Mouse (Mus musculus) heart, embryonic 11.5 days (tissue): ENCODE measurements at regions not wholly inside any gene's neighbourhood (a gene's known extent, or its start where the extent isn't known, plus 50 kb on each side); places are given as distances from the start of the nearest gene placed in this dataset.

Source experiments
- ATAC-seq: fragments of 200-750 bp; cut with Nextera tagmentation; replicated peaks from 2 replicates; pipeline ENCODE4 v1.8.0; 2017; ENCODE audit warnings: moderate library complexity; ENCODE audit not compliant: insufficient number of reproducible peaks, low FRiP score, low TSS enrichment
- H3K27ac ChIP-seq: fragments of 300-500 bp; sonication (generic); 2 replicates; pipeline ENCODE4 v1.5.1; 2014; ENCODE audit warnings: mild to moderate bottlenecking, low read depth, low read length
- H3K27me3 ChIP-seq: fragments of 300-500 bp; sonication (generic); 2 replicates; pipeline ENCODE4 v1.6.1; 2014; ENCODE audit warnings: mild to moderate bottlenecking, low read length, mixed read lengths; ENCODE audit not compliant: control insufficient read depth, insufficient read depth
- H3K36me3 ChIP-seq: fragments of 300-500 bp; sonication (generic); 2 replicates; pipeline ENCODE4 v1.6.1; 2014; ENCODE audit warnings: mild to moderate bottlenecking, low read length, moderate library complexity, mixed read lengths; ENCODE audit not compliant: control insufficient read depth, insufficient read depth
- H3K4me1 ChIP-seq: fragments of 300-500 bp; sonication (generic); 2 replicates; pipeline ENCODE4 v1.6.1; 2014; ENCODE audit warnings: low read length; ENCODE audit not compliant: control insufficient read depth, insufficient read depth
- H3K4me2 ChIP-seq: fragments of 300-500 bp; sonication (generic); 2 replicates; pipeline ENCODE4 v1.6.1; 2014; ENCODE audit warnings: mild to moderate bottlenecking, moderate library complexity
- H3K4me3 ChIP-seq: fragments of 300-500 bp; sonication (generic); 2 replicates; pipeline ENCODE4 v1.5.1; 2014; ENCODE audit warnings: low read depth, low read length
- H3K9ac ChIP-seq: fragments of 300-500 bp; sonication (generic); 2 replicates; pipeline ENCODE4 v1.6.1; 2014; ENCODE audit warnings: mild to moderate bottlenecking, low read depth, low read length, moderate library complexity
- H3K9me3 ChIP-seq: fragments of 300-500 bp; sonication (generic); replicated peaks from 2 replicates; pipeline ENCODE4 v1.6.1; 2016; ENCODE audit warnings: low read length; ENCODE audit not compliant: control insufficient read depth
- WGBS: fragments of 180-500 bp; shearing (Covaris S2); extraction: QIAGEN DNeasy Blood & Tissue Kit; methylation state at CpG from one replicate; pipeline ENCODE4 v1.1.7; 2014; ENCODE audit not compliant: insufficient replicate concordance; 5-methylcytosine and 5-hydroxymethylcytosine counted together

DNA sequence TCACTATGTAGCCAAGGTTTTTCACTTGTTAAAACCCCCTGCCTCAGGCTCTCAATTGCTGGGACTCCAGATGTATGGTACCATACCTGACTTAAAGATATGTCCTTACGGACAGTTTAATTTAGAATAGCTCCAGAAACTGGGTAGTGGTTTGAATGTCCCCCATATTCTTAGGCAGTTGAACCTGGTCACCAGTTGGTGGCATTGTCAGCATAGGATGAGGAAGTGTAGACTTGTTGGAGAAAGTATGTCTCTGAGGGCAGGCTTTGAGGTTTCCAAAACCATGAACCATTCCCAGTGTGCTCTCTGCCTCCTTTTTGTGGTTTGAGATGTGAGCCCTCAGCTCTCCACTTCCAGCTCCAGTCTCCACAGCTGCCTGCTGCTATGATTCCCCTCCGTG is 94.4 kb downstream of the Kctd15 start:
- Histone ChIP-seq H3K27ac (no peak overlapping the region), H3K4me1 (no peaks in the 10 kb centered on the region), H3K27me3 (no peaks in the 10 kb centered on the region), H3K4me3 (no peak overlapping the region), H3K36me3 (no peaks in the 10 kb centered on the region), H3K9me3 (no peaks in the 10 kb centered on the region; the same call in 1 of the 2 replicates), H3K9ac (no peak overlapping the region), H3K4me2 (no peak overlapping the region)
- WGBS: 82% methylated on average over 2 of the region's 2 CpGs
- no peak for ATAC-seq

DNA sequence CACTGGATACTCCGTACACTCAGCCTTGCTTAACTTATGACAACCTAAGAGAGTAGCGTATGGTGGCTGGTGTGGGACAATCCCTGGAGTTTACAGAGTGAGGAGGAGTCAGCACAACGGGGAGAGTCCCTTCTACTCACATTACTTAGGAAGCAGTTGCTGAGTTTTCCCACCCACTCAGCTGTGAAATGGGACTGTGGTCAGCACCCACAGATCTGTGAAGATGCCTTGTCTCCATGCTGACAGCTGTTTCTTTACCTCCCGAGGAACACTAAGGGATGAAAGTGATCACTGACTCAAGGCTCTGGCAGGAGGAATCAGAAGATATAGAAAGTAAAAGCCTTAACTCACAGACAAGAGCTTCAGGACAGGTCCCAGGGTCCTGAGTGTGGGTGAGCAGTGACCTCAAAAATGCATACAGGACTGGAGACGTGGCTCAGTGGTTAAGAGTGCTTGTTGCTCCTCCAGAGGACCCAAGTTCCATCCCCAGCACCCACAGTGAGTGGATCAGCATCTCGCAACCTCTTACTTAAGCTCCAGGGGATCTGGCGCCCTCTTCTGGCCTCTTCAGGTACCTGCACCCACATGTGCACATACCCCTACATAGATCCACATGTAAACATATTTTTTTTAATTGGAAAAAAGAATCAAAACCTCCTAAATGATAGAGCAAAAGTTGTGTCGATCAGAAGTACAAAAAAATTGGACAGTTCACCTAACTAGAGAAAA is 97.8 kb downstream of the Kctd15 start:
- Histone ChIP-seq H3K36me3 (no peaks in the 10 kb centered on the region), H3K27ac (no peak overlapping the region), H3K4me3 (no peak overlapping the region), H3K27me3 (no peaks in the 10 kb centered on the region), H3K4me2 (no peak overlapping the region), H3K9me3 (no peaks in the 10 kb centered on the region; the same call in 1 of the 2 replicates), H3K4me1 (no peaks in the 10 kb centered on the region), H3K9ac (no peak overlapping the region)
- WGBS: 74% methylated on average over 8 of the region's 8 CpGs
- ATAC-seq: no peak

DNA sequence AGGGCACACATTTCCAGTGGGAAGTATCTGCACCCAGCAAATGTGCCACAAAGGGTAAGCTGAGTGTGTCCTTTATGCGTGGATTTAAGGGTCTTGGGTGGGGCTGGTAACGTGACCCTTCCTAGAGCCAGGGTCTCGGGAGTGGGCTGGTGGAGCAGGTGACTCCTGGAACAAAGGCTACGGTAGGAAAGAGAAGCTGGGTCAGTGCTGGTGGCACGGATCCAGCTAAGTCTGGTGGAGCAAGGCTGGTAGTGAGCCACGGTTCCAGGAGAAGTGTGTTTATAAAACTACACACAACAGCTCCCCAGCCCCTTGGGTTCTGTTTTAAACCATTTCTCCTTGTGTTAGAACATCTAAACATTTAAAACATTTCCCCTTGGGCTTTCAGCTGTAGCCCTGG is 101.3 kb downstream of the Kctd15 start:
- 69% methylated on average over 6 of the region's 6 CpGs for WGBS
- ATAC-seq: no peak
- no peak overlapping the region for H3K4me2 ChIP-seq

DNA sequence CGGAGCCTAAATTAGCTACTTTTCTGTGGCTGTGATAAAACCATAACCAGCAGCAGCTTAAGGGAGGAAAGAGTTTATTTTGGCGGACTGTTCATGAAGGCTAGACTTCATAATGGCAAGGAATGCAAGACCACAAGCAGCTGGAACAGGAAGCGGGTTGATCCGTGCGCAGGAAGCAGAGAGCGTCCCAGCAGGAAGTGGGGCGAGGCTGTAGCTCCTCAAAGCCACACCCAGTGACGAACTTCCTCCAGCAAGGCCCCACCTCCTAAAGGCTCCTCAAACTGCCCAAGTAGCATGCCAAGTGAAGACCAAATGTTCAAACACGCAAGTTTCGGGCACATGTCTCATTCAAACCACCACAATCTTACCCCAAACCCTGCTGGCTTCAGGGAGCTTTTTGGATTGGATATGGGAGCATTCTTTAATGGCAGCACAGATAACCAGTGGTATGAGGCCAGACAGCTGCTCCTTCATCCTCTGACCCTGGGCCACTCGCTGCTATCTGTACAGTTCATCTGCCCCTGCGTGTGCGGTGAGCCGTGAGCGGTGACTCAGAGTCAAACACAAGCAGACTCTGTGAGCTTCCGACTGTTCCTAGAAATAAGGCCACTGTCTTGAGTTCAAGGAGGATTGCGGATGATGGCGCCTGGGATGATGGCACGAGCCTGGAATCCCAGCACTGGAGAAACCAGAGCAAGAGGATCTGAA is 109.8 kb downstream of the Kctd15 start:
- ATAC-seq: no peak
- Histone ChIP-seq H3K4me1 (no peaks in the 10 kb centered on the region), H3K9ac (no peak overlapping the region), H3K27ac (no peak overlapping the region), H3K4me2 (no peak overlapping the region), H3K9me3 (no peaks in the 10 kb centered on the region), H3K36me3 (no peaks in the 10 kb centered on the region), H3K4me3 (no peak overlapping the region), H3K27me3 (no peaks in the 10 kb centered on the region)
- WGBS: 72% methylated on average over 19 of the region's 19 CpGs

More for the DNA sequence above, 101.3 kb downstream of the Kctd15 start:
- no peak overlapping the region for H3K4me3 ChIP-seq
- no peaks in the 10 kb centered on the region for H3K4me1 ChIP-seq
- no peaks in the 10 kb centered on the region; the same call in 1 of the 2 replicates for H3K9me3 ChIP-seq
- no peaks in the 10 kb centered on the region for H3K27me3 ChIP-seq
- H3K9ac ChIP-seq: no peak overlapping the region
- no peaks in the 10 kb centered on the region for H3K36me3 ChIP-seq
- H3K27ac ChIP-seq: no peak overlapping the region

DNA sequence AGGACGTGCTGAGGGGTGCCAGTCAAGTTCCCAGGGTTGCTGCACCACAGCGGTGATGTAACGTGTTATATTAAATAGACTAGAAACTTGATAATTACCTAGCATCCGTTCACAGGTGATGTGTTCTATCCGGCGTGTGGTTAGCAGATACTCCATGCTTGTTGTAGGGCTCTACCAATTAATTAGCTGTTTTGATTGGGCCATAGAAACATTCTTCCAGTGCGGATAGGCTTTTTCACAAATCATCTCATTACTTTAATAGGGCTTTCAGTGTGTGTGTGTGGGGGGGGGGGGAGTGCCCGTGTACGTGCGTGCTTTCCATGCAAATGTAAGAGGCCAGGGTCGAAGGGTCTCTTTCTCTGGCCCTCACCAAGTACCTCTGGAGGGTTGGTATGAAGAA is 110.6 kb downstream of the Kctd15 start:
- H3K9me3 ChIP-seq: no peaks in the 10 kb centered on the region
- 88% methylated on average over 11 of the region's 11 CpGs for WGBS
- ATAC-seq: no peak
- H3K4me2 ChIP-seq: no peak overlapping the region
- H3K4me3 ChIP-seq: no peak overlapping the region
- no peaks in the 10 kb centered on the region for H3K36me3 ChIP-seq
- H3K27me3 ChIP-seq: no peaks in the 10 kb centered on the region
- H3K9ac ChIP-seq: no peak overlapping the region
- H3K27ac ChIP-seq: no peak overlapping the region
- H3K4me1 ChIP-seq: no peaks in the 10 kb centered on the region

DNA sequence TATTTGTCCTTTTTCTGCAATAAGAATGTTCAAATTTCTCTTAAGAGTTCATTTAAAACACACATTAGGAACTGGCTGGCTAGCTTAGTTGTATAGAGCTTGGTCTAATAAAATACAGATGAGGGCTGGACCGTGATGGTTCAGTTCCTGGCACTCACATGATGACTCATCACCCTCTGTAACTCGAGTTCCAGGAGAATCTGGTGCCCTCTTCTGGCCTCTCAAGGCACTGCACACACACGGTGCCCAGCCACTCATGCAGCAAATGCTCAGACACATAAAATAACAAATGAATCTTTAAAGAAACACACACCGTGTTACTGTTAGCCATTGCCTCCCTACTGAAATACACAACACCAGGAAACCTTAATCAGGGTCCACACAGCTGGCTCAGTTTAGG is 114.6 kb downstream of the Kctd15 start:
- H3K4me2 ChIP-seq: no peak overlapping the region
- ATAC-seq: no peak
- no peaks in the 10 kb centered on the region for H3K36me3 ChIP-seq
- H3K4me3 ChIP-seq: no peak overlapping the region
- no peaks in the 10 kb centered on the region for H3K27me3 ChIP-seq
- H3K27ac ChIP-seq: no peak overlapping the region
- no peak overlapping the region for H3K9ac ChIP-seq
- 69% methylated on average over 4 of the region's 4 CpGs for WGBS
- H3K9me3 ChIP-seq: no peaks in the 10 kb centered on the region
- H3K4me1 ChIP-seq: no peaks in the 10 kb centered on the region

DNA sequence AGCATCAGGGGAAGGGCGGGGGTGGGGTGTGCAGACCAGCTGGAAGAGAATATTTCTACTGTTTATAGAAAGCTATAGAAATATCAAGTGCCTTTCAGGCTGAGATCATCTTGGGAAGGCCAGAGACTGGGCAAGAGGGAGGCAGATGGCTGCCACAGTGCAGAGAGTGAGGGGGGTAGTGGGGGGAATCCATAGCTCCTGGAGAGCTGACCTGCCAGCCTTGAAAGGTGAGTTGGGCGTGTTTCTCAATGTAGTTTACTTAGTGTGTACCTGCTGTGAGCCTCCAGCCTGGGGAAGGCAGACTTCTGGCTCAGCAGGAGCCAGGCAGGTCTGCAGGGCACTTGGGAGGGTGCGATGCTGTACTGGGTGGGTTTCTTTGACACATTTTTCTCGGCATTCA is 115.5 kb downstream of the Kctd15 start:
- Histone ChIP-seq H3K27ac (no peak overlapping the region), H3K27me3 (no peaks in the 10 kb centered on the region), H3K4me2 (no peak overlapping the region), H3K4me3 (no peak overlapping the region), H3K4me1 (no peaks in the 10 kb centered on the region), H3K9me3 (no peaks in the 10 kb centered on the region), H3K36me3 (no peaks in the 10 kb centered on the region), H3K9ac (no peak overlapping the region)
- no peak for ATAC-seq
- 69% methylated on average over 4 of the region's 4 CpGs for WGBS

DNA sequence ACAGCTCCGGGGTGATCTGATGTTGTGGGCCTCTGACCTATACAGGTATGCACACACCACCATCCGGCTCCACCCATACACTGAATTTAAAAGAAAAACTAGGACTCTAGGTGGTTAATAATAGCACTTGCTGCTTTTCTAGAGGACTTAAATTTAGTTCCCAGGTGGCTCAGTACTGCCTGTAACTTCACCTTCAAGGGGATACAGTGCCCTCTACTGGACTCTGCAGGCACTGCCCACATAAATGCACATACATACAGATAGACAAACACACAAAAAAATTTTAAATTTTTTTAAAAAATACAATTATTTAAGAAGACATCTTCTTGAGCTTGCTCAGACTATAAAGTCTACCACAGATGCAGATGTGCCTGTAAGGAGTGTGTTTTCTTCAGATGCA is 116.7 kb downstream of the Kctd15 start:
- Histone ChIP-seq H3K27ac (no peak overlapping the region), H3K4me3 (no peak overlapping the region), H3K27me3 (no peaks in the 10 kb centered on the region), H3K9me3 (no peaks in the 10 kb centered on the region), H3K9ac (no peak overlapping the region), H3K4me1 (no peaks in the 10 kb centered on the region), H3K4me2 (no peak overlapping the region), H3K36me3 (no peaks in the 10 kb centered on the region)
- ATAC-seq: no peak
- 90% methylated on average over 2 of the region's 2 CpGs for WGBS
